Mouse (Mus musculus): ENCODE results near the gene Ptov1.
A peak's percentile ranks its signal among the peaks of the same experiment; 100 is the strongest.

The Ptov1 gene

GRCm38 (mm10) chr7:44815721-44816469, 53.7 kb downstream of the Ptov1 start, which contains the start of the genes Nup62 and Il4i1:
Gene Nup62 (plus strand): TSS chr7:44816088.
Gene Il4i1 (plus strand): TSS chr7:44816387.
- peak; percentile 99 for DNase-seq (ENCODE audit: low read depth in 2 of 2, low spot score in 2 of 2)

- DNase-seq (ENCODE audit: low read depth in 2 of 2, low spot score in 2 of 2) = no peak
Observed at GRCm38 (mm10) chr7:44814952-44815553, 54.5 kb downstream of the Ptov1 start.

- no peak for DNase-seq (ENCODE audit: low read depth in 2 of 2, low spot score in 2 of 2)
Observed at GRCm38 (mm10) chr7:44814423-44814822, 55.2 kb downstream of the Ptov1 start.

GRCm38 (mm10) chr7:44813985-44814384, 55.6 kb downstream of the Ptov1 start:
- no peak for DNase-seq (ENCODE audit: low read depth in 2 of 2, low spot score in 2 of 2)

All from CD8-positive naive resting alpha-beta T cell, adult 2 months (primary cell).